Mouse (Mus musculus) embryo, embryonic 10 days (tissue): ENCODE data around the gene Tenm2.

Experiments used
- DNase-seq: peaks from one replicate; pipeline ENCODE4 v3.0.0-alpha.2; 2015; ENCODE audit warnings: low spot score

Tenm2 gene

GRCm38 (mm10) chr11:36203896-36204295 is 1031.9 kb downstream of the Tenm2 start:
- no peak for DNase-seq

- no peak for DNase-seq
Observed at GRCm38 (mm10) chr11:36194348-36194747, 1041.4 kb downstream of the Tenm2 start.

GRCm38 (mm10) chr11:36176106-36176505 is 1059.7 kb downstream of the Tenm2 start:
- DNase-seq, result no peak

DNA sequence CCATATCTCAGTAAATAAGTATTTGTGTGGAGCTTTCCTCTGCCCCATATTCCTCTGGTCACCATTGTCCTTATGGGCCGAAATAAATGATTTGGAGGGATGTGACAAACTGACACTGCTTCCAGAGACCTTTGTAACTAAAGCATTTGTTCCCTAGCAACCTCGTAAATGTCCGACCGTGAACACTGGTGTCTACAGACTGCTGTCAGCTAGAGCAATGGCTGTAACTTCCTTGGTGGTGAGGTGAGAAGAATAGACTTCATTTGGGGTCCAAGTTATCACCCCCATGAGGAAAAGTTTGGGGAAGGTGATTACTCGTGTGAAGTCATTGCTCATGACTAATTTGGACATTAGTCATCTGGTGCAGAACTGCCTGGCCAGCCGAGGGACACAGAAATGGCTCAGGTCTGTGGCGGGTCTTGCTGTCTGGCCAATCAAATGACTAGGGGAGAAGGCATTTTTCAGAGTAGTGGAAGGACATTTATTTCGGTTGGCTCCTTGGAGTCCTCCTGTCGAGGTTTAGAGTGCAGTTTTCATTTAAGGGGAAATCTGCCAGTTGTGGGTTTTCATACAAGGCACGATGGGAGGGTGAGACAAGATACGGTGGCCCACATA is 1062.6 kb downstream of the Tenm2 start:
- peak; percentile 39 for DNase-seq

DNA sequence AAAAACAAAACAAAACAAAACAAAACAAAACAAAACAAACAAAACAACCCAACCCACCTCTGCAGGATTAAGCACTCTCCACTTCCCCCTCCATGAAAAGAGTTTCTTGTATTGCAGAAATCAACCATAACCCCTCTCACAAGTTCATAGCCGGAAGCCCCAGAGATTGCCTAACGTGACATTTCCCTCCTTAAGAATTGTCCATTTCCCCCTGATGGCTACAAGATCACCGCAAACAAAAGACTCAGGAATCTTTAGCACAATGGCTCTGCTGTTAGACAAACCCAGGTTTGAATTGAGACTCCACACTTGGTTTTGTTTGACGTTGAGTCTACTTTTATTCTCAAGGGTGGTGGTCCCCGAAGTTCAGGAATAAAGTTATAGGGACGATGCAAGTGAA is 1063.2 kb downstream of the Tenm2 start:
- no peak for DNase-seq

GRCm38 (mm10) chr11:36171991-36172390 is 1063.8 kb downstream of the Tenm2 start:
- no peak for DNase-seq

DNA sequence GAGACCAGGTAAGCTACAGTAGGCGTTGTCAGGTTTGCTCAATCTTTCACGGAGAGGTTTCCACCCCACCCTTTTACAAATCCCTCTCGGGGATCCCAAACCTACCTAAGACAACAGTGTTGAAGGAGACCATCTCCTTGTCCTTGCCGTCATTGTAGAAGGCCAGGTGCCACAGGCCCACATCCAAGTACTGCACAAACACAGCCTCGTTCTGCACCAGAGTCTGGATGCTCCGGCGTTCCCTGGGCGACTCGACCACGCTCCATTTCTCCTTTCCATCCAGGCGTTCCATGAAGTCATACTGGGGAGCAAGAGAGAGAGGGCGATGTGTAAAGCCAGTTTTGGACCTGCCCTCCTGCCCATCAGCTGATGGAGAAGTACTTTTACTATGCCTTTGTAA is 1064.5 kb downstream of the Tenm2 start:
- no peak for DNase-seq

DNA sequence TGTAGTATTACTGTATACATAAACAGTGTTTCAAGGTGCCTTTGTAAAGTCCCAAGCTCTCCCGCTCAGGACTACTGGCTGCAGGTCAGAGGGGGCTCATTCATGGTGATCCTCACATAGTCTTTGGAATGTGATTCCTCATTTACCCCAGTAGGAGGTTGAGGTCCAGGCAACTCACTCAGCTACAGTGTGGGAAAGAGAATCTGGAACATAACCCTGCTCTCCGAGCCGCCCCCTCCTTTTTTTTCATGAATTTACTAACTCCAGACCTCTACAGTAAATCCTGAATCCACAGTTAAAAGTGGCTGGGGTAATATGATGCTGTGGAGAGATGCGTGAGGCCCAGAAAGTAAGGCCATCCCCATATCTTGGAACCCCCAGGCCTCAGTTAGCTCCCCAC is 1066.0 kb downstream of the Tenm2 start:
- no peak for DNase-seq

DNA sequence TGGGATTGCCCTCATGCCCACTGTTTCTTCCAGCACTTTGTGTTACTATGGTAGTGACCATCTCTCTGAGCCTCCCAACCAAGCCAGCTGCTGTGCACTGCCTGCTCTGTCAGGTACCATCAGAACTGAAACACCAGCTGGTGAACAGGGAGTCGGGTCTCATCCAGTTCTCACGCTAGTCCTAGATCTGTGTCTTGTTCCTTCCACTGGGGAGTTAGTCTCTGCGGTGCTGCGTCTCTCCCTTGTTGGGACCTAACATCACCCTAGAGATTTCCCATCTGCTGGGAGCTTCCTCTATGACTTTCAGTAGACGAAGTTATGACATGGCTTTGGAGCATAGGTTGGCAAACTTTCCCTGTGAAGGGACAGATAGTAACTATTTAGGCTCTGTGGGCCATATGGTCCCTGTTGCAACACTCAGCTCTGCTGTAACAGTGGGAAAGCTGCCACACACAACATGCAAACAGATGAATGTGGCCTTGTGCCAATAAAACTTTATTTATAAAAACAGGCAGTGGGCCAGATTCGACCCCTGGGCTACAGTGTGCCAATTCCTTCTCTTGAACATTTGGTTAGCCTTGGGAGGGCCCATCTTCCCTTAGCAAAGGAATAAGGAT is 1066.7 kb downstream of the Tenm2 start:
- no peak for DNase-seq

DNA sequence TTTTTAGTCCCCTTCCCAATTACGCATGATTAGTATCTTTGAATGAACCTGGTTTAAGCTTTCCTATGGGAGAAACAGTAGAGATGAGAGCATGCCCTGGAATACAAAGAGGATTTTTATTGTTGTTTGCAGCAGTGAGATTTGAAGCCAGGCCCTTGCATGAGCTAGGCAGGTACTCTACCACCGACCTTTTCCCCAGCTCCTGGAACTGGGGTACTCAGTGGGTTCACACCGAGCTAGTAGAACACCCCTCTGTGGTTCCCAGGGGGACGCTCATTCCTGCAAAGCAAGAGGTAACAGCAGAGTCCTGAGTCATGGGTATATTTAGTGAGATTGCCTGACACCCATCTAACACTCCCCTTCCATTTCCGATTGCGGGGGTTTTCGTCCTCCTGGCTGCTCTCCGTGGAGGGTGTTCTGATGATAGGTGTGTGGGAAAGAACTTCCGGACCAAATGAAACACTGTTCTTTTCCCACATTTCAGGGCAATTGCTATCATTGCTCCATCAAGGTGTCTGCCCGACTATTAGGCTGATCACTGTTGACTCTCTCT is 1067.9 kb downstream of the Tenm2 start:
- no peak for DNase-seq

DNA sequence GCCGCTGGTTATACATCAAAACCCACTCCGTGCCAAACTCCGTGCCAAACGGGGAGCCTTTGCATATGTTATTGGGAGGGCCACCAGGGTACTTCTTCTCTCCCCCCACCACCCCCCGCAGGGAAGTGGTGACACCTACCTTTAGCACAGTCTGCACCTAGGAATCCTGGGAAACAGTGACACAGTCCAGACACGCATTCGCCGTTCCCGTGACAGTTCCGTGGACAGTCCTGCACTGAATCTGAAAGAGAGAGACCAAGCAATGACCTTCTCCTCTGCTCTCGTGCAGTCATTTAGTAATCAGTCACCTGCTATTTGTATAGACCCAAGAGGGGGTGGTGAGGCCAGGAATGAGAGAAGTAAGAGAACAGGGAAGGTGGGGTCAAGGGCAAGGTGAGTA is 1072.2 kb downstream of the Tenm2 start:
- DNase-seq, result no peak

DNA sequence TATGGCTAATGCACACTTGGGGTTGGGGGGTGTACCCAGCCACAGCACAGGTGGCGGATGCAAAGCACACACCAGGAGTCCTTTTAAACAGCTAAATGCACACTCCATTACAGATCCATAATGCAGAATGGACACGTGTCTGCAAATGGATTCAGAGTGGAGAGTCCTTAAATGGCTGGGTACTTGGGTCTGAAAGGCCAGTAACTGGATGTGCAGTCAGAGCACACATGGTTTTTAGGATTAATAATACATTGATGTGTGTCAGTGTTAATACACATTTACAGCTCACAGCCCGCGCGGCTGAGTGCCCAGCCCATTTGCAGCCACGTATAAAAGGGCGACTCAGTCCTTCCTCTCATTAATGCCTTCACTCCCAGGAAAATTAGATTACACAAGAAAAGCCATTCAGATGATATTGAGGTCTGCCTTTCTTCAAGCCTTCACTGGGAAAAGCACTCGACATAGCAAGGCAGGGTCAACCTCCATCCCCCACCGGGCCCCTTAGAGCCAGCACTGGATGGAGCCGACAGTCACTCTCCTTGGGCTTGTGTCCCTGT is 1073.9 kb downstream of the Tenm2 start:
- DNase-seq, result no peak

GRCm38 (mm10) chr11:36153450-36153849 is 1082.3 kb downstream of the Tenm2 start:
- DNase-seq, result no peak

DNA sequence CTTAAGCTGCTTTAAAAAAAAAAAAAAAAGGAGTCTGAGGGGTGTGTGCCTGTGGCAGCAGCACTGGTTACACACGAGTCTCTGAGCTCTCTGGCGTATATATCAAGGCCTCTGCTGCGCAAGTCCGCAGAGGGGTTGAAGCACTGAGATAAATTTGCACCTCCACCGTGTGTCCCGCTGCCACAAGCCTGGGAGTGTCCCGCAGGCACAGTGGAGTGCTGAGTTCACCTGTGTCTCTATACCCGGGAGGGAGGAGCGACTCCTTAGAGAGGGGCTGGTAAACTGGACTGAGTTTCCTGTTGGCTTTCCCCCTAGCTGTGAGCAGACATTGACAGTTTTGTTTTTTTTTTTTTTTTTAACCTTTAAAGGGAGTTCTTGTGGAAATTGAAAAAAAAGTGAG is 1082.8 kb downstream of the Tenm2 start:
- no peak for DNase-seq

- DNase-seq, result peak; percentile 48
Observed at GRCm38 (mm10) chr11:36152226-36152625, 1083.5 kb downstream of the Tenm2 start.

DNA sequence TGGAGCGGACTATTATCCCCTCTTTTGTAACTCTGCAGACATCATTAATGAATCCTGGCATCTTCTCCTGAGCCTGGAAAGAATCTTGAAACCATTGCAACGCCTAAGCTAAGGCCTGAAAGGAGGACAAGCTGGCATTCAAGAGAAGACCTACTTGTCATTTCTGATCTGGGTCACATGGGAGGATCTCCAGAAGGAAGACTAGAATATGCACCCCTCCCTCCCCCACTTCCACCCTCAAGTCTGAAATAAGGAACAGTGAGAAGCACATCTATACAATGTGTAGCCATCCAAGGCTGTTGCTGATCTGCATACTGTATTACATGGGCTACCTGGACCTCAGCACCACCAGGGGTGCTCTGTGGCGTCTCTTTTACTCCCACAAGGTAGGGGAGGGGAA is 1086.7 kb downstream of the Tenm2 start:
- no peak for DNase-seq

DNA sequence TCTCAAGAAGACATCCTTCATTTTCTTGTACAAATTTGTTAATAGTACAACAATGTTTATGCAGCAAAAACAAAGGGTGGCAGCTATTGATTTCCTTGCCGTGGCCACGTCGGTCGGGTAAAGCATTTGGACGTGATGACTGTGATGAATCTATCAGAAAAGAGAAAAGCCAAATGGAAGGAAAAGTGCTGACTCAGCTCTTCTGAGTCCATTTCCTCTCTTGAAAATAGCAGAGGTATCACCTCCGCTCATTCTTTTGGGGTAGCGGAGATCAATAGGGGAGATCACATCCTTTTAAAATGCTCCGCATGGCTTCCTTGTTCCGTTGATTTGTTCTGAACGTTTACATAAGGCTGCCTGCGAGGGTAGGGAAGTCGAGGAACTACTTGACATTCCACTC is 1090.7 kb downstream of the Tenm2 start:
- DNase-seq, result no peak

GRCm38 (mm10) chr11:36140411-36140810 is 1095.4 kb downstream of the Tenm2 start:
- DNase-seq, result no peak

DNA sequence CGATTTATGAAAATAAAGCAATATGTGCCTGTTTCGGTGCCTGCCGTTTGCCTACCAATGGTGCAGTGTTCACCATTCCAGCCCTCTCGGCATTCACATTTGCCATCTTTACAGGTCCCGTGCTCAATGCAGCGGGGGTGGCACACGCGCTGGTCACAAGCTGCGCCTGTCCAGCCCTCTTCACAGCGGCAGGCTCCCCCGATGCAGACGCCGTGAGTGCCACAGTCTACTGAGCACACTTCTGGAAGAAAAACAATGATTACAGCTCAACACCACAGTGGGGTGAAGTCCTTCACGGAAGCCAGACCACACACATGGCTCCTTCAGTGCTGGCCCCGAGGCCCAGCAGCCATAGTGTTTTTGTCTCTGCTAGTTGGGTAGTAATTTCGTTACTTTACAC is 1096.2 kb downstream of the Tenm2 start:
- DNase-seq, result no peak

DNA sequence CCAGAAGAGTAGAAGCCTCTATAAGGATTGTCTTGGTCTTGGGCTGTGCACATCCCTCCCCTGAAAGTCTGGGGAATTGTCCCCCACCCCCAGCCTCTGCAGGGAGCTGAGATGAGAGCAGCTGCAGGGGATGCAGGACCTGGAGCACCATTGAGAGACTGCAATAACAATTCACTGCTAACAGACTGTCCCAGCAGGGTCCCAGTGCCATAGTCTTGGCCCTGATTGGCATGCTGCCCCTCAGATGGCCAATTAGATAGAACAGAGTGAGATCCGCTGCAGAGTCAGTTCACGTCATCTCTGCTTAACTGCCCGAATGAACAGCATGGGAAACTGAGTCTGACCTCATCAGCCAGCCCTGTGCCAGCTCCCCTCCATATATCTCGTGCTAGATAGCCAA is 1097.9 kb downstream of the Tenm2 start:
- DNase-seq, result no peak

DNA sequence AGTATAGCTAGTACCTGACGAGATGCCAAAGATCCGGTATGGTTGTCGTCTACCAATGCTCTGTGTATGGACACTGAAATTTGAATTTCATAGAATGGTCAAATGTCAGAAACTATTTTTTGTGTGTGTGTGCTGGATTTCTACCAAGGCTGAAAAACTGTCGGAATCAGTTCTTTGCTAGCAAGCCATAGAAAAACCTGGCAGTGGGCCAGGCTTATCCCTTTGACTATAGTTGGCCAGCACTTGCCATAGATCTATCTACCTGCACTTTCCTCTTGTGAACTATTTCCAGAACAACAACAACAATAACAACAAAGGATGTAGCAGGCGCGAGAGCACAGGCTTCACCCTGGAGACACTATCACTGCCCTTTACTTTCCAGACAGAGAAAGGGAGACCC is 1098.5 kb downstream of the Tenm2 start:
- no peak for DNase-seq

- DNase-seq, result no peak
Observed at GRCm38 (mm10) chr11:36134645-36135044, 1101.1 kb downstream of the Tenm2 start.

- no peak for DNase-seq
Observed at GRCm38 (mm10) chr11:36123275-36123674, 1112.5 kb downstream of the Tenm2 start.
